Mouse (Mus musculus) hindbrain, embryonic 14.5 days (tissue): ENCODE results near the gene Rnf31. TPM values are rescaled to one million over a fixed set of nuclear protein-coding genes. Genes with fewer than 3 reads are reported as not detected.

Experiments
- polyA plus RNA-seq: library from polyadenylated mRNA; unstranded; fragments of >200 nt; fragmentation: Nextera tagmentation; extraction: Ambion mirVana; gene quantifications from 2 replicates; pipeline ENCODE4 v1.2.1, GENCODE M21; 2014

Gene Rnf31
- polyA plus RNA-seq, 1 experiment from 2014 or later: 20.4 TPM

Other genes starting within 250 kb of the Rnf31 start
- gene Dhrs4, start 113.0 kb upstream of the Rnf31 start, polyA plus RNA-seq: 12.4 and 14.1 TPM in 2 replicates
- 30.0 and 31.1 TPM in 2 replicates for gene Carmil3, start 101.1 kb upstream of the Rnf31 start, polyA plus RNA-seq
- gene Cpne6, start 81.3 kb upstream of the Rnf31 start, polyA plus RNA-seq: 3.2 and 4.2 TPM in 2 replicates
- gene Nrl, start 66.7 kb upstream of the Rnf31 start, polyA plus RNA-seq: 0.10 and 0.17 TPM in 2 replicates
- gene Pck2, start 51.4 kb upstream of the Rnf31 start, polyA plus RNA-seq: 17.5 and 19.2 TPM in 2 replicates
- gene Dcaf11, start 31.7 kb upstream of the Rnf31 start, polyA plus RNA-seq: 107 and 112 TPM in 2 replicates
- 1.4 TPM in 1 of 2 replicates, not detected in the other for gene A730061H03Rik, start 31.3 kb upstream of the Rnf31 start, polyA plus RNA-seq
- gene Fitm1, start 16.1 kb upstream of the Rnf31 start, polyA plus RNA-seq: 0.27 TPM in 1 of 2 replicates, not detected in the other
- gene Psme1, start 13.6 kb upstream of the Rnf31 start, polyA plus RNA-seq: 192 and 207 TPM in 2 replicates
- 37.2 and 39.2 TPM in 2 replicates for gene Emc9, start 6.4 kb upstream of the Rnf31 start, polyA plus RNA-seq
- gene Psme2, start 595 bp upstream of the Rnf31 start, polyA plus RNA-seq: 152 and 179 TPM in 2 replicates
- gene Irf9, start 11.9 kb downstream of the Rnf31 start, polyA plus RNA-seq: 7.4 and 8.0 TPM in 2 replicates
- gene Rec8, start 26.3 kb downstream of the Rnf31 start, polyA plus RNA-seq: 8.6 and 9.0 TPM in 2 replicates
- 110 and 114 TPM in 2 replicates for gene Ipo4, start 44.2 kb downstream of the Rnf31 start, polyA plus RNA-seq
- gene Gm49378, start 46.2 kb downstream of the Rnf31 start, polyA plus RNA-seq: 1.5 and 2.8 TPM in 2 replicates
- gene Tm9sf1, start 52.1 kb downstream of the Rnf31 start, polyA plus RNA-seq: 58.9 and 68.0 TPM in 2 replicates
- 0.31 and 0.33 TPM in 2 replicates for gene Tssk4, start 58.5 kb downstream of the Rnf31 start, polyA plus RNA-seq
- gene Mdp1, start 68.8 kb downstream of the Rnf31 start, polyA plus RNA-seq: 70.4 and 71.0 TPM in 2 replicates
- 35.8 and 40.8 TPM in 2 replicates for gene Gmpr2, start 80.2 kb downstream of the Rnf31 start, polyA plus RNA-seq
- gene Nedd8, start 80.4 kb downstream of the Rnf31 start, polyA plus RNA-seq: 544 and 612 TPM in 2 replicates
- gene Tinf2, start 90.1 kb downstream of the Rnf31 start, polyA plus RNA-seq: 24.3 and 25.1 TPM in 2 replicates
- 0.14 and 0.25 TPM in 2 replicates for gene Tgm1, start 122.2 kb downstream of the Rnf31 start, polyA plus RNA-seq
- 46.2 and 48.8 TPM in 2 replicates for gene Rabggta, start 130.6 kb downstream of the Rnf31 start, polyA plus RNA-seq
- 70.8 and 72.3 TPM in 2 replicates for gene Dhrs1, start 154.0 kb downstream of the Rnf31 start, polyA plus RNA-seq
- gene Nop9, start 154.0 kb downstream of the Rnf31 start, polyA plus RNA-seq: 31.4 and 33.0 TPM in 2 replicates
- not detected in 2 replicates for gene Cideb, start 166.8 kb downstream of the Rnf31 start, polyA plus RNA-seq
- 0.36 and 0.70 TPM in 2 replicates for gene Ltb4r2, start 169.7 kb downstream of the Rnf31 start, polyA plus RNA-seq
- 0.20 TPM in 1 of 2 replicates, not detected in the other for gene Ltb4r1, start 174.3 kb downstream of the Rnf31 start, polyA plus RNA-seq
- gene Adcy4, start 192.4 kb downstream of the Rnf31 start, polyA plus RNA-seq: 5.0 and 5.8 TPM in 2 replicates
- 1.8 and 2.9 TPM in 2 replicates for gene Ripk3, start 197.2 kb downstream of the Rnf31 start, polyA plus RNA-seq
- 9.4 and 10.1 TPM in 2 replicates for gene Nfatc4, start 231.4 kb downstream of the Rnf31 start, polyA plus RNA-seq